ENCODE assay signal across 8 mouse cellular contexts in genomic region chr5:146771982-146772381, GRCm38 (mm10). TPM values are rescaled to one million over a fixed set of nuclear protein-coding genes. Genes with fewer than 3 reads are reported as not detected.
DNase-seq lines count a peak whose midpoint lies in the region; ATAC-seq and TF ChIP-seq lines count a peak whose summit lies in the region.

No protein-coding gene starts in this region.

- 0 out of 2 replicates have a peak, but pooled peaks have one; percentile 22 for ATAC-seq in liver, embryonic 14.5 days (ENCODE audit: insufficient read depth)
- ATAC-seq in stomach, postnatal 0 days (ENCODE audit: low FRiP score, low TSS enrichment), result peak; percentile 62
- ATAC-seq in cerebellum, adult (ENCODE audit: insufficient number of reproducible peaks, low FRiP score, low TSS enrichment), result no peak
- no peak for ATAC-seq in erythroblast, adult 5-6 weeks (replicated peaks; ENCODE audit: low FRiP score, poor library complexity, severe bottlenecking)

- no peak overlapping the region for H3K4me2 ChIP-seq in liver, embryonic 14.5 days (ENCODE audit: low read depth)
- H3K4me2 ChIP-seq in stomach, postnatal 0 days (replicated peaks; ENCODE audit: low read depth), result no peak overlapping the region

- intact Hi-C loops in heart, postnatal 25 days (cut with DNase I), result loop anchor here (2.0 kb wide), 1 partner anchor 19 kb away; no protein-coding TSS in a partner anchor

- H3K4me3 ChIP-seq in heart, embryonic 10.5 days, result no peak overlapping the region
- no peak overlapping the region for H3K4me3 ChIP-seq in liver, embryonic 14.5 days (ENCODE audit: insufficient read depth in 1 of 2, low read depth in 2 of 2, low read length in 2 of 2)
- no peak overlapping the region for H3K4me3 ChIP-seq in stomach, postnatal 0 days (ENCODE audit: low read depth, low read length)

- no peak overlapping the region for H3K9ac ChIP-seq in liver, embryonic 14.5 days (replicated peaks)
- H3K9ac ChIP-seq in stomach, postnatal 0 days (ENCODE audit: low read length), result no peak overlapping the region

- H3K27me3 ChIP-seq in heart, embryonic 10.5 days (ENCODE audit: insufficient read depth, poor library complexity, severe bottlenecking), result no peaks in the 10 kb centered on the region
- H3K27me3 ChIP-seq in liver, embryonic 14.5 days (ENCODE audit: control insufficient read depth, insufficient read depth, low read length), result no peaks in the 10 kb centered on the region
- H3K27me3 ChIP-seq in stomach, postnatal 0 days (ENCODE audit: control insufficient read depth, insufficient read depth, low read length), result no peaks in the 10 kb centered on the region

- peak; percentile 97 for DNase-seq in heart, adult 11 months
- no peak for DNase-seq in heart, embryonic 10.5 days (ENCODE audit: low spot score)
- DNase-seq in heart, postnatal 25 days (ENCODE audit: low spot score), result peak; percentile 43
- DNase-seq in liver, embryonic 14.5 days (ENCODE audit: low read depth in 3 of 3, low spot score in 3 of 3), result no peak
- DNase-seq in stomach, postnatal 0 days (ENCODE audit: low spot score), result peak; percentile 70
- DNase-seq in frontal cortex, postnatal 14 days (ENCODE audit: low spot score in 2 of 2), result no peak

- peaks cover 20% of the 10 kb centered on the region for H3K36me3 ChIP-seq in heart, embryonic 10.5 days
- no peaks in the 10 kb centered on the region for H3K36me3 ChIP-seq in liver, embryonic 14.5 days (replicated peaks; ENCODE audit: control insufficient read depth, insufficient read depth, low read depth)
- no peaks in the 10 kb centered on the region for H3K36me3 ChIP-seq in stomach, postnatal 0 days (ENCODE audit: control insufficient read depth, insufficient read depth, low read length)

- no peaks in the 10 kb centered on the region for H3K9me3 ChIP-seq in heart, embryonic 10.5 days
- H3K9me3 ChIP-seq in liver, embryonic 14.5 days (ENCODE audit: control insufficient read depth, low read length), result no peaks in the 10 kb centered on the region
- no peaks in the 10 kb centered on the region for H3K9me3 ChIP-seq in stomach, postnatal 0 days (ENCODE audit: control insufficient read depth, low read length)

- WGBS in heart, embryonic 10.5 days, result 30% methylated on average over 11 of the region's 11 CpGs
- 26% methylated on average over 11 of the region's 11 CpGs for WGBS in liver, embryonic 14.5 days (ENCODE audit: insufficient replicate concordance)
- WGBS in stomach, postnatal 0 days, result 17% methylated on average over 11 of the region's 11 CpGs

- TF ChIP-seq CTCF in liver, embryonic 14.5 days (IDR thresholded peaks at IDR 0.05; ENCODE audit: low read depth), result no peak
- no peak for TF ChIP-seq CTCF in stomach, postnatal 0 days (IDR thresholded peaks at IDR 0.05; ENCODE audit: low read depth)

- no peak overlapping the region for H3K27ac ChIP-seq in heart, embryonic 10.5 days
- H3K27ac ChIP-seq in liver, embryonic 14.5 days, result no peak overlapping the region
- H3K27ac ChIP-seq in stomach, postnatal 0 days (replicated peaks), result peak overlapping the region; percentile 24; the same call in 1 of the 2 replicates

- peaks cover 18% of the 10 kb centered on the region; the same call in 1 of the 2 replicates for H3K4me1 ChIP-seq in heart, embryonic 10.5 days
- peaks cover 0 to 8% of the 10 kb centered on the region in 2 experiments; a peak in 2 of 4 replicates for H3K4me1 ChIP-seq in liver, embryonic 14.5 days (replicated peaks; ENCODE audit: control insufficient read depth in 2 of 2, insufficient read depth in 2 of 2, low read length in 1 of 2)
- H3K4me1 ChIP-seq in stomach, postnatal 0 days (replicated peaks; ENCODE audit: control insufficient read depth, insufficient read depth), result no peaks in the 10 kb centered on the region

- no peak for TF ChIP-seq EP300 in liver, embryonic 14.5 days (IDR thresholded peaks at IDR 0.05; ENCODE audit: low read depth)
- no peak for TF ChIP-seq EP300 in stomach, postnatal 0 days (optimal IDR thresholded peaks at IDR 0.05)

RNA-seq across cellular contexts. Expression of gene Usp12, which starts 22.8 kb away (rescaled TPM):
- polyA plus RNA-seq in heart, embryonic 10.5 days (2016; fragmentation: Nextera tagmentation; extraction: Ambion mirVana), result 14.7 and 14.9 TPM in 2 replicates
- 10 to 100 TPM; 15.3 to 16.6 TPM for total RNA-seq in heart, postnatal 25 days (2021)
- 4.7 and 7.0 TPM in 2 replicates for polyA plus RNA-seq in liver, embryonic 14.5 days (2012; rRNA removed)
- 4.9 and 5.6 TPM in 2 replicates for polyA plus RNA-seq in liver, embryonic 14.5 days (2014; fragmentation: Nextera tagmentation; extraction: Ambion mirVana)
- 10.4 and 10.5 TPM in 2 replicates for polyA plus RNA-seq in stomach, postnatal 0 days (2015; fragmentation: Nextera tagmentation; extraction: Ambion mirVana)
- total RNA-seq in erythroblast, adult 5-6 weeks (2015; ENCODE audit: low replicate concordance), result 7.9 and 8.6 TPM in 2 replicates
- 7.1 and 11.2 TPM in 2 replicates for total RNA-seq in erythroblast, adult 5-6 weeks (2017; ENCODE audit: low replicate concordance)

Comparison
In these comparisons a context has a peak if more than half of its experiments do, and no peak if none do; other contexts are left out.
1. DNase-seq: peak in heart, adult 11 months (single experiment), heart, postnatal 25 days (single experiment) and stomach, postnatal 0 days (single experiment); none in heart, embryonic 10.5 days (single experiment), liver, embryonic 14.5 days (0 of 3) and frontal cortex, postnatal 14 days (0 of 2).
2. ATAC-seq: peak in liver, embryonic 14.5 days (single experiment) and stomach, postnatal 0 days (single experiment); none in cerebellum, adult (single experiment) and erythroblast, adult 5-6 weeks (single experiment).